Mouse (Mus musculus): ENCODE data around the gene Prune2. TPM values are rescaled to one million over a fixed set of nuclear protein-coding genes. Genes with fewer than 3 reads are reported as not detected.

Gene Prune2
- polyA plus RNA-seq, 1 experiment from 2014 or later = 0.73 TPM

DNA sequence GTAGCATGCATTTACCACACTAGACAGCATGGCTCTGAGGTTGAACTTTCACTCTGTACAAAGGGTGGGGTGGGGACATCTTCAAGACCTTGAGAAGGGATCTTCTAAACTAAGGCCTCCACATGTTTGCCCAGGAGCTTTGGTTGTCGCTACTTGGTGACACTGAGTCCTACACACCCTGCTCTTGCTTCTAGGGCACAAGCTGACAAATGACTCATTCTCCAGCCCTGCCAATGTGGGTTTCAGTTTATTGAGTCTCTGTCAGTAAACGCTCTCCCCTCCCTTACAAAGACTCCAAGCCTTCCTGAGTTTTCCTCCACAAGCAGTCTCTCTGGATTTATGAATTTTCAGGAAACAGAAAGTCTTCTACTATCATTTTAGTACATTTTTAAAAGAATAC lies 307.3 kb downstream of the Prune2 start:
- ATAC-seq (no peak), DNase-seq (ENCODE audit: low spot score) (no peak)
- H3K9ac ChIP-seq (replicated peaks; ENCODE audit: low read depth) = no peak overlapping the region
- no peak overlapping the region for H3K4me3 ChIP-seq (ENCODE audit: low read depth, low read length)
- TF ChIP-seq EP300 (IDR thresholded peaks at IDR 0.05) (no peak), CTCF (IDR thresholded peaks at IDR 0.05) (no peak)
- H3K4me2 ChIP-seq (replicated peaks; ENCODE audit: low read depth, low read length) = no peak overlapping the region
- WGBS = 76% methylated on average over 2 of the region's 2 CpGs
- H3K4me1 ChIP-seq (ENCODE audit: insufficient read depth, low read depth, low read length) = no peaks in the 10 kb centered on the region
- H3K27me3 ChIP-seq (replicated peaks; ENCODE audit: insufficient read depth, low read length) = no peaks in the 10 kb centered on the region
- no peaks in the 10 kb centered on the region for H3K36me3 ChIP-seq (ENCODE audit: insufficient read depth, low read length)
- H3K9me3 ChIP-seq (ENCODE audit: low read length) = no peaks in the 10 kb centered on the region
- H3K27ac ChIP-seq (ENCODE audit: low read length) = no peak overlapping the region

DNA sequence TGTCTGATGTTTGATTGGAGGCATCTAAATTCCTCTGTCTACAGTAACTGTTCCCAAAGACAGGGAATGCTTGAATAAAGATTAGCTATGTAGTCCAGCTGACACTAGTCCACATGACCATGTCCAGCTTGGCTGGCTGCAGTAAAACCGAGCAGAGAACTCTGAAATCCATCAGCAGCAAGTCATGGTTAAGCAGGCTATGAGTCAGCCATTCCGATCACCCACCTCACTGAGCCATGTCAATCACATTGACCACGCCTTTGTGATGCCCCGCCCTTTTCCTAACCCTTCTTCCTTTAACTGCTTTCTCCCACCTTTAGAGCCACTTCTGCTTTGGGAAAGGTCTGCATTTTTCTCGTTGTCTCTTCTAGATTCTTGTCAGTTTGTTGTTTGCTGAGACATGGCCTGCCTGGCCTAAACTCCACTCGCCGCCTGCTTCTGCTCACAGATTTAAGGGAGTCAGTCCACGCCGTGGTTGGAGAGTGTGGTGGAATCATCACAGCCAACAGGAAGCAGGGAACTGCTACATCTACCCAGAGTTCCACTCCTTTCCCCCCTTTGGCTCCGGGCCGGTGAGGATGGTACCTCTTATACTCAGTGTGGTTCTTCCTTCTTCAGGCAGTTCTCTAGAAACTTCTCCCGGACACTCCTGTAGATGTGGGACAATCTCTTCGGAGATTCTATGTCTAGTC lies 307.9 kb downstream of the Prune2 start:
- no peak overlapping the region for H3K4me2 ChIP-seq (replicated peaks; ENCODE audit: low read depth, low read length)
- no peaks in the 10 kb centered on the region for H3K9me3 ChIP-seq (ENCODE audit: low read length)

DNA sequence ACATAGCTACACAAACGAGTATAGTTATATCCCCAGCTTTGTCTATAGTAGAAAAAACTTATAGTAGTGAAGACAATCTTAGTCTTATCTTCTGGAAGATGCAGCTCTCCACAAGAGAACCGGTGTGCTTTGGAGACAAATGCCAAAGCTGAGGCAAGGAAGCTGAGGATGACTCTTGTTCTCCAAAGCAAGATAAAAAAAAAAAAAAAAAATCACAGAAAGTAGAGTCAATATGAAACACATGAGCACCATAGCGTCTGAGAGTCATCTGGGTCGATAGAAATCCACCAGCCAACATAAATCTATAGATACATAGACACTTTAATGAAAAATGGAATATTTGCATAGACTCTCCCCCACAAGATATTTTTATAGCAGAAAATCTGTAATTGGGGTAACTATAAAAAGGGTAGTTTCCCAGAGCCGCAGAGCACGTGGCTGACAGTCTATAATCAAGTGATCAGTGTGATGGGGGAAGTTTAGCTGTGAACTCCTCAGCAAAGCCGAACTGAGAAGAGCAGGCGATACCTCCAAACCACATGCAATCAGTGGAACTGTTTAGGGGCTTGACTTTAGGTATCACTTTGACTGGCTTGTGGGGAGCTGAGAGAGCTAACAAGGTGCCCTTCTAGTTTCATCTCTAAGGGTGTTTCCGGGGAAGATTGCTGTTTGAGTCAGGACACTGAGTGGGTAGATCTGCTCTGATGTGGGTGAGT lies 308.7 kb downstream of the Prune2 start:
- no peak for ATAC-seq
- H3K4me3 ChIP-seq (ENCODE audit: low read depth, low read length) = no peak overlapping the region
- H3K36me3 ChIP-seq (ENCODE audit: insufficient read depth, low read length) = no peaks in the 10 kb centered on the region
- H3K9ac ChIP-seq (replicated peaks; ENCODE audit: low read depth) = no peak overlapping the region
- DNase-seq (ENCODE audit: low spot score) = no peak
- WGBS = 84% methylated on average over 9 of the region's 9 CpGs
- H3K9me3 ChIP-seq (ENCODE audit: low read length) = no peaks in the 10 kb centered on the region
- no peak overlapping the region for H3K27ac ChIP-seq (ENCODE audit: low read length)
- H3K4me2 ChIP-seq (replicated peaks; ENCODE audit: low read depth, low read length) = no peak overlapping the region
- no peaks in the 10 kb centered on the region for H3K4me1 ChIP-seq (ENCODE audit: insufficient read depth, low read depth, low read length)
- TF ChIP-seq EP300 (IDR thresholded peaks at IDR 0.05) (no peak), CTCF (IDR thresholded peaks at IDR 0.05) (no peak)
- H3K27me3 ChIP-seq (replicated peaks; ENCODE audit: insufficient read depth, low read length) = no peaks in the 10 kb centered on the region

More for the DNA sequence above, 307.9 kb downstream of the Prune2 start:
- H3K4me1 ChIP-seq (ENCODE audit: insufficient read depth, low read depth, low read length) = no peaks in the 10 kb centered on the region
- TF ChIP-seq CTCF (IDR thresholded peaks at IDR 0.05) (no peak), EP300 (IDR thresholded peaks at IDR 0.05) (no peak)
- no peaks in the 10 kb centered on the region for H3K27me3 ChIP-seq (replicated peaks; ENCODE audit: insufficient read depth, low read length)
- WGBS = 81% methylated on average over 13 of the region's 13 CpGs
- H3K27ac ChIP-seq (ENCODE audit: low read length) = no peak overlapping the region
- peak; percentile 14 for DNase-seq (ENCODE audit: low spot score)
- no peaks in the 10 kb centered on the region for H3K36me3 ChIP-seq (ENCODE audit: insufficient read depth, low read length)
- no peak for ATAC-seq
- H3K4me3 ChIP-seq (ENCODE audit: low read depth, low read length) = no peak overlapping the region
- no peak overlapping the region for H3K9ac ChIP-seq (replicated peaks; ENCODE audit: low read depth)

- ATAC-seq = no peak
- DNase-seq (ENCODE audit: low spot score) = no peak
- H3K36me3 ChIP-seq (ENCODE audit: insufficient read depth, low read length) = no peaks in the 10 kb centered on the region
- H3K9ac ChIP-seq (replicated peaks; ENCODE audit: low read depth) = no peak overlapping the region
- H3K9me3 ChIP-seq (ENCODE audit: low read length) = no peaks in the 10 kb centered on the region
- peaks cover 6% of the 10 kb centered on the region; the same call in 1 of the 2 replicates for H3K4me1 ChIP-seq (ENCODE audit: insufficient read depth, low read depth, low read length)
- TF ChIP-seq CTCF (IDR thresholded peaks at IDR 0.05) = no peak
- TF ChIP-seq EP300 (IDR thresholded peaks at IDR 0.05) = no peak
- no peak overlapping the region for H3K27ac ChIP-seq (ENCODE audit: low read length)
- H3K27me3 ChIP-seq (replicated peaks; ENCODE audit: insufficient read depth, low read length) = no peaks in the 10 kb centered on the region
- WGBS = 65% methylated on average over 4 of the region's 4 CpGs
- H3K4me2 ChIP-seq (replicated peaks; ENCODE audit: low read depth, low read length) = no peak overlapping the region
- H3K4me3 ChIP-seq (ENCODE audit: low read depth, low read length) = no peak overlapping the region
Observed at GRCm38 (mm10) chr19:17268669-17269068, 312.8 kb downstream of the Prune2 start.

DNA sequence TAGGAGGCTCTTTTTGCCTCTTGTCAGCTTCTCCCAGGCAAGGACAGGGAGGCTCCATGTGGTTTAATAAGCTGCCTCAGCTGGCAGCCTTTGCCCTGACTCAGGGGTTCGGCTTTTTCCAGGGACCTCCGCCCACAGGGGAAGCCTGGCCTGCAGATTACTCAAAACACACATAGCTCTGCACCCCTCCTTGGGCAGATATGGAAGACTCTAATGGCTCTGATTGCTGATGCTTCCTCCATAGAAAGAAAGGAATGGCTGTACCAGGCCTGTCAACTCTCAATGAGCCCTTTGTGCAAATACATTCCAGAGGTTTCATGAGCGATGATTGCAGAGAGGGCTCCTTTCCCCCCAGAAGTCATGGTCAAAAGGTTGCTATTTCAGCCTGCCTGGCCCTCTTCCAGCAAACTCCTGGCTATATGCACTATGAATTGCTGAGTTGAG lies 315.3 kb downstream of the Prune2 start:
- DNase-seq (ENCODE audit: low spot score) = no peak
- Histone ChIP-seq H3K4me2 (replicated peaks; ENCODE audit: low read depth, low read length) (no peak overlapping the region), H3K4me1 (ENCODE audit: insufficient read depth, low read depth, low read length) (peaks cover 6% of the 10 kb centered on the region; the same call in 1 of the 2 replicates), H3K36me3 (ENCODE audit: insufficient read depth, low read length) (no peaks in the 10 kb centered on the region), H3K4me3 (ENCODE audit: low read depth, low read length) (no peak overlapping the region), H3K9me3 (ENCODE audit: low read length) (no peaks in the 10 kb centered on the region), H3K9ac (replicated peaks; ENCODE audit: low read depth) (no peak overlapping the region), H3K27me3 (replicated peaks; ENCODE audit: insufficient read depth, low read length) (no peaks in the 10 kb centered on the region), H3K27ac (ENCODE audit: low read length) (no peak overlapping the region)
- WGBS = 22% methylated on average over 3 of the region's 3 CpGs
- no peak for TF ChIP-seq EP300 (IDR thresholded peaks at IDR 0.05)
- TF ChIP-seq CTCF (IDR thresholded peaks at IDR 0.05) = no peak
- no peak for ATAC-seq

- H3K4me3 ChIP-seq (ENCODE audit: low read depth, low read length) = no peak overlapping the region
- no peak overlapping the region for H3K9ac ChIP-seq (replicated peaks; ENCODE audit: low read depth)
- peaks cover 6% of the 10 kb centered on the region; the same call in 1 of the 2 replicates for H3K4me1 ChIP-seq (ENCODE audit: insufficient read depth, low read depth, low read length)
- no peaks in the 10 kb centered on the region for H3K27me3 ChIP-seq (replicated peaks; ENCODE audit: insufficient read depth, low read length)
- H3K27ac ChIP-seq (ENCODE audit: low read length) = no peak overlapping the region
- no peaks in the 10 kb centered on the region for H3K9me3 ChIP-seq (ENCODE audit: low read length)
- ATAC-seq (no peak), DNase-seq (ENCODE audit: low spot score) (no peak)
- H3K36me3 ChIP-seq (ENCODE audit: insufficient read depth, low read length) = no peaks in the 10 kb centered on the region
- TF ChIP-seq CTCF (IDR thresholded peaks at IDR 0.05) (no peak), EP300 (IDR thresholded peaks at IDR 0.05) (no peak)
- WGBS = 74% methylated on average over 2 of the region's 2 CpGs
- no peak overlapping the region for H3K4me2 ChIP-seq (replicated peaks; ENCODE audit: low read depth, low read length)
Observed at GRCm38 (mm10) chr19:17272988-17273387, 317.1 kb downstream of the Prune2 start.

Other genes starting within 250 kb of the Prune2 start
- 8.2 and 10.6 TPM in 2 replicates for gene Vps13a, start 175.2 kb upstream of the Prune2 start, polyA plus RNA-seq (2015; fragmentation: Nextera tagmentation; extraction: Ambion mirVana)
- not detected in 2 replicates for gene Foxb2, start 82.3 kb upstream of the Prune2 start, polyA plus RNA-seq (2015; fragmentation: Nextera tagmentation; extraction: Ambion mirVana)